Mouse (Mus musculus) urinary bladder, postnatal 14 days (tissue): ENCODE results near the gene Vezt.

ENCODE experiments used
- DNase-seq: peaks from one replicate; pipeline ENCODE4 v3.0.0; 2021; ENCODE audit warnings: low spot score

The Vezt gene

DNA sequence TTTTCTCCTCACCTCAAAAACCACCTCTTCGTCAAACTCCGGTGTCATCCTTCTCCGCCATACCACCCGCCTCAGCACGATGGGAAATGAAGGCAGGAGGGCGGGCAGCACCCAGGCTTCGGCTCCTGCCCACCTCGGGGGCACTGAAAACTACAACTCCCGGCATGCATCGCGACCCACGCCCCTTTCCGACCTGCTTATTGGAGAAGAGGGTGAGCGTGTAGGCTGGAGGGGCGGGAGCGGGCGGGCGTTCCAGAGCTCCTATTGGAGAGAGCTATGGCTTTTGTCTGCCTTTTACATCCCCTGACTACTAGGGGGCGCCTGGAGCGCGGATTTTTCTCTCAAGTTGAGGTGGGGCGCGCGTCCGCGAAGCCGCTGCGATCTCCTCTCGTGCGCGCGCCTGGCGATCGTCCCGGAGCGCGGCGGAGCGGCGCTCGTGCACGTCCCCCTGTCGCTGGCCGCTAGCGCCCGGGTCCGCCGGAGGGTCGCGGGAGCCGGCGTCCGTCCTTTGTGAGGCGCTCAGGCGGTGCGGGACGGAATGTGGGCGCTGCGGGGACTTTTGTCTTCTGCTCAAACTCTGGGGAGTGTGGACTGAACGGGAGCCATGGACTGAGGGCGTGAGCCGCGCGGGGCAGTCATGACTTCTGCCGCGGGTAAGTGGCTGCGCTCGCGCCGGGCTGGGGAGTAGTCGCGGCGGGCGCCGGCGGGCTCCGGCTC, at the start of gene Vezt, which contains the start of gene Fgd6:
Vezt (minus strand) TSS at position 160 of the 717 bp plus-strand sequence.
Fgd6 (plus strand) TSS at position 344 of the 717 bp plus-strand sequence.
- DNase-seq: peak; percentile 98

DNA sequence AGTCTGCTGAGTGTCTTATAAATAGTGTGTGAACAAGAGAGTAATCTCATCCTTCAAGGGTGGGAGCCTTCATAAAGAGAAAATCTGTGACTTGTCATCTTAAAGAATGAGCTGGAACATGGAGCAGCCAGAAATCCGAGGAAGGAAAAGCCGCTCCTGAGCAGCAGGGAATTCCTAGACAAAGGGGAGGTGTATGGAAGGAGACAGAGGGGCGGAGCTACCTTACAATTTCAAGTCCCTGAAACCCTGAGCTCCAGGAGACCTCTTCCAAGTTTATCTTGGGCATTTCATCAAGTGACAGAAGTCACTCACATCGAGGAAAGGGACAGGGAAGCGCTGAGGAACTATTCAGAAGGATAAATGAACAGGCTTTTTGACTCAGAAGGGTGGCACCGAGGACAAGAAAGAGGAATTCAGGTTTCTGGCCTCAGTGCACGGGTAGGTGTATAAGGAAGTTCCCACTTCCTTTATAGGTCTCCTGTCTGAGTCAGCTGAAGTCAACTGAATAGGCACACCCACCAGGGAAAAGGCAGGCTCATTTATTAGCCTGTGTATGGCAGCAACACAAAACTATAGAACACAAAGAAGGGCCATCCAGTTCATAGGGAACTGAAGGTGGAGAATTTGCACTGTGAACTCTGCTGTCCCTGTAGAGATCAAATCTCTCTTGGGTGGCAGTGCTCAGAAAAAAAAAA, 46.6 kb upstream of the Vezt start:
- DNase-seq: no peak

- no peak for DNase-seq
These were observed 45.1 kb upstream of the Vezt start for GRCm38 (mm10) chr10:94080740-94081139.

DNA sequence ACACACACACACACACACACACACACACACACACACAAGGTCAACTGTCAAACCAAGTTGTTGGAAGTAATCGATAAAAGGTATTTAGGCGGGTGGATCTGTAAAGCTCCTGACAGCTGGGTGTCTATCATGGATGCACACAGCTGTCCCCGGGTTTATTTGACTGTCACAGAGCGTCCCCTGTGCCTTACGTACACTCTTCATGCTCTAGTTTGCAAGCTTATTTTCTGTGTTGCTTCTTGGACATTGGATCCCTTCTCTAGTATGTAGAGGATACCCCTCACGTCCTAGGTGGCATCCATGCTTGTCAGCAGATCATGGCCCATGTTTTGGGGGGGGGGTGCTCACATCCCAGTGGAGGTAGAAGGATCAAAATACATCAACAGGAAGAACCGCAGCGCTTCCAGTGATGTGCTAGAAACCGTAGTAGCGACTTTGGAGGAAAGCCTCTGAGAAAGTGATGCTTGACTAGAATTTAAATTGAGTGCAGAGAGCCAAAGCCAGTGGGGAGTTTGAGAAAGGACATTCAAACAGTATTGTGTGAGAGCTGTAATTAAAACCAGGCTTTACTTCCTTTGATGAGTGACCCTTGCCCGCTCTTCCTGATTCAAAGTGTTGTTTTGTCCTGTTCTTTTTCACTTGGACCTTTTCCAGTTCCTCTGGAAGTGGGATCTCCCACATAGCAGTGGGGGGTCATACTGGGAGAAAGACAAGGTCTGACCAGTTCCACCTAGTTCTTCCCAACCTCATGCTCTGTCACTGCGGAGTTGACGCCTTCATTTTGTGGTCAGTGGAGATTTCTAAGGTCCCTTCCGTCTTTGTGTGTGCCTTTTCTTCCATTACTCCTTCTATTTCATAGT, 41.6 kb upstream of the Vezt start:
- DNase-seq: no peak

DNA sequence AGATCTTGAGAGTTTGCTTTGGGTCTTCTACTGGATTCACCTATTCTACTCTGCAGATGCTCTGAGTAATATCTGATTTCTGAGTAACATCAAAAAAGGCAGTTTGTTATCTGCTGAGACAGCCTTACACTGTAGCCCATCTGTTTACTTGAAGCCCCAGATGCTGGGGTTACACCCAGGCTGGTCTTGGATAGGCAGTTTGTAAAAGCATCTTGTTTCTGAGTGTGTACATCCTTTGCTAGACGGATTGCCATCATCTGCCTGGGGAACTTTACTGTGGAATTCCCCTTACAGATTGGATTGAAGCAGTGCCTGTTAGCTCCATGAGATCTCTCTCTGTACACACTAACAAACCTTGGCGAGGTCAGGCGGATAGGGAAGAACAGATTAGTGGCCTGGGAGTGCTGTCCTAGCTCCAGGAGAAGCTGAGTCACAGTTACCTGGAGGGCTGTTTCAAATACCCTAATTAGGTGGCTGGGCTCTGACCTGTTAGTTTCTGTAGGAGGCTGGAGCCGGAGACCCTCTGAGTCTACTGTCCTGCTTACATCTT, 37.4 kb upstream of the Vezt start:
- no peak for DNase-seq

GRCm38 (mm10) chr10:94072261-94072915, 36.8 kb upstream of the Vezt start:
- DNase-seq: peak; percentile 49

DNA sequence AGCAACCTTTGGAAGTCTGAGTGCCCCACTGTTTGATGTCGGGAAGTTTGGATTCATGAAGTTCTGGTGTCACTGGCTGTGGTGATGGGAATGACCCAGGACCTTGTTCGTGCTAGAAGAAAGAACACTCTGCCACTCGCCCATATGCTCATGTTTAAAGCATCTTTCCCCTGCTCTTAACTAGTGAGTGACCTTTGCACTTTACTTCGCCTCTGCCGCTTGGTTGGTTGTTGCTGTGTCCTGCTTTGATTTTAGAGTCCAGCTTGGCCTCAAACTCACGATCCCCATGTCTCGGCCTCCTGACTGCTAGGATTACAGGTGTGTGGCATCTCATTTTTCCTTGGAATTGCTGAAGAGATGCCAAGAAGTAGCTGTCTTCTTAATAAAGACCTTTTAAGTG, 36.0 kb upstream of the Vezt start:
- DNase-seq: no peak

- no peak for DNase-seq
These were observed 33.1 kb upstream of the Vezt start for GRCm38 (mm10) chr10:94068701-94069100.

DNA sequence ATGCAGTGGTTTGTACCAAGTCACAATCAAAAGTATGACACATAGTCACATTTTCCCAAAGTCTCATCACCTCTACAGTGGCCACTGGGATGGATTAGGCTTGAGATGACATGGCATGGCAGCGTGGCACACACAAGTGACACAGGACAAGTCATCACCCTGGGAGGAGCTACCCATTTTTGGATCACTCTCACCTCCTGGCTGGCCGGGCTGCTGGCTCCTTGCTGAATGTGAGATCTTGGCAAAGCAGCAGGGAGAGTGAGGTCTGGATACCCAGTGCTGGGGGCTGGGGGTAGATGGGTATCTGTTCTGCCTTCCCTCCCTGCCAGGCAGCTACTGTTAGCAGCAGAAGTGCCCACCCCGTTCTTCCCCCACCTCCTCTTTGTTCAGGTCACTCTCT, 31.3 kb upstream of the Vezt start:
- DNase-seq: no peak

- no peak for DNase-seq
These were observed 26.7 kb upstream of the Vezt start for GRCm38 (mm10) chr10:94062357-94062756.

DNA sequence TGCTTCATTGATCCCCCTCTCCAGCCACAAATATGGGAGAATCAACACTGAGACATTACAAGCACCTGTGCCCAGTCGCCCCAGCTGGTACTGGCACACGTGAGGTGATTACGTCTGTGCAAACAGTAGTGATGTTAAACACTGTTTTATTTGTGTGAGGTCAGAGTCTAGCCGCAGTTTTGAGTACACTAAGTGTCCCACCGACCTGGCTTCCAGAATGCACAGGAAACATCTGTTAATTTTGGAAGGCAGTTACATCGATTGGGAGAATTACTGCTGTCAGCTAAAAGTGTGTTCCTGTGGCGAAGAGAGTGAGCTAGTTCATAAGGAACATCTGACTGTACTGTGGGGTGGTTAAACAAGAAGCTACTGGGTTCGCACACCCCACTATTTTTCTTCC, 24.6 kb upstream of the Vezt start:
- no peak for DNase-seq

GRCm38 (mm10) chr10:94059618-94060055, 24.0 kb upstream of the Vezt start:
- peak; percentile 44 for DNase-seq

DNA sequence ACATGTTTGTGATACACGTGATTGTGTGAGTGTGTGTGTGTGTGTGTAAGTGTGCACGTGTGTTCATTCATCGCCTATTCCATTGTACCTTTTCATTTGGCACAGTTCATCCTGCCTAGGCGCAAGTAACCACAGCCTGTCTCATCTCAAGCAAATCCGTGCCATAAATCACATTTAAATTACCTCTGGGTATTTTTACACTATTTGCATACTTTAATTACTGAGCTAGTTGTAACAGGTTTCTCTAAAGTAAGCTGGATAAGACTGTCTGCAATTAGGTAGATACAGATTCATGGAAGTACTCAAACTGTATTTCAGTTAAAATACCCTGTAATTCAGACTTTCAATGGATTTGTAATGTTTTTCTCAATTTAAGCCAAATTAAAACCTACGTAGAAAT, 20.9 kb upstream of the Vezt start:
- no peak for DNase-seq

DNA sequence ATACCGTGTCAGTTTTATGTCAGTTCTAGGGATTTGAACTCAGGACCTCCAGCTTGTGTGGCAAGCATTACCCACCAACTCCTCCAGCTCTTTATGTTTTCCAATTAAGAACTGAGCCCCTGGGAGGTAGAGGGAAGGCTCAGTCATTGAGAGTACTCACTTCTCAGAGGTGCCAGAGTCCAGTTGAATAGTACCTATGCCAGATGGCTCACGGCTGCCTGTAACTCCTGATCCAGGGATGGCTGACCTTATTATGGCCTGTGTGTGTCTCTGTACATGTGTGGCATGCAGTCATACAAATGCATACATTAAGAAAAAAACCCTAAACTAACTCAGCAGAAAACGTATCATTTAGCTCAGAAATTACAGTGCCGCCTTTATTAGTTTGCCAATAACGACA, 15.1 kb upstream of the Vezt start:
- no peak for DNase-seq

- DNase-seq: no peak
These were observed 13.5 kb upstream of the Vezt start for GRCm38 (mm10) chr10:94049121-94049520.

GRCm38 (mm10) chr10:94047845-94048559, 12.4 kb upstream of the Vezt start:
- no peak for DNase-seq

GRCm38 (mm10) chr10:94047024-94047423, 11.4 kb upstream of the Vezt start:
- DNase-seq: no peak

- no peak for DNase-seq
These were observed 9.7 kb upstream of the Vezt start for GRCm38 (mm10) chr10:94045301-94045700.

- DNase-seq: no peak
These were observed 8.3 kb upstream of the Vezt start for GRCm38 (mm10) chr10:94043908-94044307.

- DNase-seq: no peak
These were observed 3.0 kb upstream of the Vezt start for GRCm38 (mm10) chr10:94038366-94039260.
